Mouse (Mus musculus): ENCODE measurements around the gene Acacb.

The Acacb gene

GRCm38 (mm10) chr5:114135516-114135915, 10.8 kb upstream of the Acacb start:
- DNase-seq, result no peak

- DNase-seq, result no peak
Measured at GRCm38 (mm10) chr5:114137481-114138276, 8.7 kb upstream of the Acacb start.

- DNase-seq, result no peak
Measured at GRCm38 (mm10) chr5:114138277-114139164, 7.8 kb upstream of the Acacb start.

GRCm38 (mm10) chr5:114139175-114139574, 7.2 kb upstream of the Acacb start:
- DNase-seq, result peak; percentile 89

GRCm38 (mm10) chr5:114147043-114147972, 973 bp downstream of the Acacb start:
- DNase-seq, result no peak

GRCm38 (mm10) chr5:114152359-114153092, 6.2 kb downstream of the Acacb start:
- DNase-seq, result peak; percentile 48

- DNase-seq, result peak; percentile 52
Measured at GRCm38 (mm10) chr5:114153490-114153889, 7.2 kb downstream of the Acacb start.

- no peak for DNase-seq
Measured at GRCm38 (mm10) chr5:114154765-114155164, 8.4 kb downstream of the Acacb start.

GRCm38 (mm10) chr5:114155168-114155933, 9.0 kb downstream of the Acacb start:
- peak; percentile 82 for DNase-seq

- DNase-seq, result no peak
Measured at GRCm38 (mm10) chr5:114157236-114157635, 10.9 kb downstream of the Acacb start.

GRCm38 (mm10) chr5:114161424-114161823, 15.1 kb downstream of the Acacb start:
- no peak for DNase-seq

GRCm38 (mm10) chr5:114162106-114162815, 15.9 kb downstream of the Acacb start:
- no peak for DNase-seq

GRCm38 (mm10) chr5:114163117-114163696, 16.9 kb downstream of the Acacb start:
- no peak for DNase-seq

GRCm38 (mm10) chr5:114170345-114170744, 24.0 kb downstream of the Acacb start:
- no peak for DNase-seq

- no peak for DNase-seq
Measured at GRCm38 (mm10) chr5:114172936-114173335, 26.6 kb downstream of the Acacb start.

GRCm38 (mm10) chr5:114173458-114173857, 27.1 kb downstream of the Acacb start:
- no peak for DNase-seq

- no peak for DNase-seq
Measured at GRCm38 (mm10) chr5:114173877-114174581, 27.7 kb downstream of the Acacb start.

GRCm38 (mm10) chr5:114174639-114175038, 28.3 kb downstream of the Acacb start:
- DNase-seq, result peak; percentile 43

- DNase-seq, result peak; percentile 97
Measured at GRCm38 (mm10) chr5:114175596-114176171, 29.3 kb downstream of the Acacb start.

Data from kidney, adult 11 months (tissue).